Mouse (Mus musculus) embryonic facial prominence, embryonic 13.5 days (tissue): ENCODE measurements around the gene Ern2. TPM values are rescaled to one million over a fixed set of nuclear protein-coding genes. Genes with fewer than 3 reads are reported as not detected.

ENCODE experiments used
- ATAC-seq: fragments of 200-750 bp; cut with Nextera tagmentation; 2 replicates; pipeline ENCODE4 v1.8.0; 2017; ENCODE audit warnings: low read depth; ENCODE audit not compliant: insufficient number of reproducible peaks, insufficient read depth, low FRiP score, low TSS enrichment
- H3K27ac ChIP-seq: fragments of 300-500 bp; sonication (generic); 2 replicates; pipeline ENCODE4 v1.5.1; 2015; ENCODE audit warnings: moderate library complexity, mild to moderate bottlenecking, inconsistent platforms
- H3K27me3 ChIP-seq: fragments of 300-500 bp; sonication (generic); 2 replicates; pipeline ENCODE4 v1.6.1; 2015; ENCODE audit warnings: mild to moderate bottlenecking, inconsistent platforms
- H3K36me3 ChIP-seq: fragments of 300-500 bp; sonication (generic); 2 replicates; pipeline ENCODE4 v1.6.1; 2015; ENCODE audit warnings: mild to moderate bottlenecking, inconsistent platforms
- H3K4me1 ChIP-seq: fragments of 300-500 bp; sonication (generic); 2 replicates; pipeline ENCODE4 v1.6.1; 2015; ENCODE audit warnings: inconsistent platforms
- H3K4me2 ChIP-seq: fragments of 300-500 bp; sonication (generic); 2 replicates; pipeline ENCODE4 v1.6.1; 2015; ENCODE audit warnings: moderate library complexity, mild to moderate bottlenecking, inconsistent platforms
- H3K4me3 ChIP-seq: fragments of 300-500 bp; sonication (generic); 2 replicates; pipeline ENCODE4 v1.5.1; 2015; ENCODE audit warnings: mild to moderate bottlenecking, inconsistent platforms
- H3K9ac ChIP-seq: fragments of 300-500 bp; sonication (generic); 2 replicates; pipeline ENCODE4 v1.6.1; 2015; ENCODE audit warnings: mild to moderate bottlenecking, inconsistent platforms
- H3K9me3 ChIP-seq: fragments of 300-500 bp; sonication (generic); 2 replicates; pipeline ENCODE4 v1.6.1; 2016; ENCODE audit warnings: inconsistent platforms
- WGBS: fragments of 180-500 bp; shearing (Covaris S2); methylation state at CpG from one replicate; pipeline ENCODE4 v1.1.7; 2015; ENCODE audit warnings: mixed read lengths; 5-methylcytosine and 5-hydroxymethylcytosine counted together
- polyA plus RNA-seq: library from polyadenylated mRNA; unstranded; fragments of >200 nt; fragmentation: Nextera tagmentation; extraction: Ambion mirVana; gene quantifications from 2 replicates; pipeline ENCODE4 v1.2.1, GENCODE M21; 2015

Gene Ern2
- not detected in 2 replicates for polyA plus RNA-seq

DNA sequence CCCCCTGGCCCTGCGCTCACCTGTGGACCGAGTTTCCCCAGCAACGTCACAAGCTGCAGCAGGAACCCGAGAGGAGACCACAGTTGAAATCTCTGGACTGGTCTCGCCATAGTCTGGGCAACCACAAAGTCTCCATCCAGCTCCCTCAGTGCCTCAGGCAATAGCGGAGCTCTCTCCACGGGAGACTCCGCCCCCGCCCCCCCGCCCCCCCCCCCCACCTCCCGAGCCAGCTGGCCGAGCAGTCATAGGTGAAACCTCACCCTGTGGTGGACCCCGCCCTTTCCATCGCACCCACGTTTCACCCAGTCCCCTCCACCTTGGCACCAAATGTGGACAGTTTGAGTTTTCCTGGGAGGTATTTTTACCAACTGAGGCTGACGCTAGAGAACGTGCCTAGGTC, at the start of gene Ern2:
Gene Ern2, minus strand, starts transcription at position 165 of the 400 bp plus-strand sequence.
- Histone ChIP-seq H3K9ac (no peak within 1 kb of the TSS), H3K4me3 (no peak within 1 kb of the TSS), H3K27ac (no peak within 1 kb of the TSS), H3K36me3 (no peaks in the 10 kb centered on the region), H3K9me3 (no peaks in the 10 kb centered on the region; the same call in 1 of the 2 replicates), H3K4me2 (peak within 1 kb of the TSS; percentile 49), H3K4me1 (0 out of 2 replicates have a peak, but pooled peaks cover 4% of the 10 kb centered on the region), H3K27me3 (no peaks in the 10 kb centered on the region)
- WGBS: 12% methylated on average over 12 of the region's 17 CpGs
- no peak for ATAC-seq

- no peaks in the 10 kb centered on the region for H3K4me1 ChIP-seq
- no peak overlapping the region for H3K27ac ChIP-seq
- WGBS: 77% methylated on average over 4 of the region's 4 CpGs
- no peak overlapping the region for H3K4me3 ChIP-seq
- no peaks in the 10 kb centered on the region for H3K9me3 ChIP-seq
- no peaks in the 10 kb centered on the region for H3K27me3 ChIP-seq
- no peak overlapping the region for H3K9ac ChIP-seq
- H3K4me2 ChIP-seq: no peak overlapping the region
- no peaks in the 10 kb centered on the region for H3K36me3 ChIP-seq
- ATAC-seq: no peak
These were observed 44.9 kb upstream of the Ern2 start for GRCm38 (mm10) chr7:122230866-122231265.

- Histone ChIP-seq H3K27me3 (no peaks in the 10 kb centered on the region), H3K4me3 (no peak overlapping the region), H3K36me3 (no peaks in the 10 kb centered on the region), H3K9ac (no peak overlapping the region), H3K9me3 (no peaks in the 10 kb centered on the region), H3K4me2 (no peak overlapping the region), H3K27ac (no peak overlapping the region), H3K4me1 (no peaks in the 10 kb centered on the region)
- ATAC-seq: no peak
- 62% methylated on average over 4 of the region's 4 CpGs for WGBS
These were observed 43.9 kb upstream of the Ern2 start for GRCm38 (mm10) chr7:122229916-122230315.

- Histone ChIP-seq H3K9ac (no peak overlapping the region), H3K4me1 (no peaks in the 10 kb centered on the region), H3K9me3 (no peaks in the 10 kb centered on the region), H3K27me3 (no peaks in the 10 kb centered on the region), H3K4me2 (no peak overlapping the region), H3K4me3 (no peak overlapping the region), H3K27ac (no peak overlapping the region), H3K36me3 (no peaks in the 10 kb centered on the region)
- no peak for ATAC-seq
- WGBS: 45% methylated on average over 3 of the region's 3 CpGs
These were observed 43.3 kb upstream of the Ern2 start for GRCm38 (mm10) chr7:122229306-122229705.

DNA sequence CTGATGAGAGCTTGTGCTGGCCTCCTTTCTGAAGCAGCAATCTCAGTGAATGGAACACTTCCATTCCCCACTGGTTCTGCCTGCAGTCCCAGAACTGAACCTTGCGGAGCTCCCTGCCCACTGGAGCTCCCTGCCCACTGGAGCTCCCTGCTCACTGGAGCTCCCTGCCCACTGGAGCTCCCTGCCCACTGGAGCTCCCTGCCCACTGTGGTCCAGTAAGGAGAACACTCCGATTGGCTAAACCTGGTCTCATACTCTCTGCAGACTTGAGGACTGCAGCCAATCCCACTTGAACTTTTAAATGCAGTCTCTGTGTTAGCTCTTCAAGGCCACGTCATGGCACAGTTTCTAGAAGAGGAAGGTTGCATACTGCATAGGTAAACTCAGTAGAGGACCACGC, 40.7 kb upstream of the Ern2 start:
- no peak for ATAC-seq
- Histone ChIP-seq H3K9me3 (no peaks in the 10 kb centered on the region), H3K36me3 (no peaks in the 10 kb centered on the region), H3K9ac (no peak overlapping the region), H3K4me3 (no peak overlapping the region), H3K4me1 (no peaks in the 10 kb centered on the region), H3K27ac (no peak overlapping the region), H3K4me2 (no peak overlapping the region), H3K27me3 (no peaks in the 10 kb centered on the region)
- 89% methylated on average over 4 of the region's 4 CpGs for WGBS

- Histone ChIP-seq H3K27ac (no peak overlapping the region), H3K4me3 (no peak overlapping the region), H3K27me3 (no peaks in the 10 kb centered on the region), H3K9me3 (no peaks in the 10 kb centered on the region), H3K36me3 (no peaks in the 10 kb centered on the region), H3K4me1 (no peaks in the 10 kb centered on the region), H3K4me2 (no peak overlapping the region), H3K9ac (no peak overlapping the region)
- WGBS: 69% methylated on average over 7 of the region's 7 CpGs
- no peak for ATAC-seq
These were observed 40.2 kb upstream of the Ern2 start for GRCm38 (mm10) chr7:122226020-122226742.

- WGBS: 23% methylated on average over 20 of the region's 20 CpGs
- no peak for ATAC-seq
- Histone ChIP-seq H3K9ac (no peak within 1 kb of the TSS), H3K4me1 (peaks cover 4% of the 10 kb centered on the region; the same call in 1 of the 2 replicates), H3K27ac (no peak within 1 kb of the TSS), H3K4me3 (peak within 1 kb of the TSS; percentile 11; the same call in 1 of the 2 replicates), H3K36me3 (no peaks in the 10 kb centered on the region), H3K4me2 (peak within 1 kb of the TSS; percentile 42), H3K27me3 (peaks cover 20% of the 10 kb centered on the region), H3K9me3 (no peaks in the 10 kb centered on the region)
These were observed 33.4 kb upstream of the Ern2 start, which contains the start of gene Chp2 for GRCm38 (mm10) chr7:122219315-122219801. Gene Chp2, plus strand, starts transcription at chr7:122219496.

DNA sequence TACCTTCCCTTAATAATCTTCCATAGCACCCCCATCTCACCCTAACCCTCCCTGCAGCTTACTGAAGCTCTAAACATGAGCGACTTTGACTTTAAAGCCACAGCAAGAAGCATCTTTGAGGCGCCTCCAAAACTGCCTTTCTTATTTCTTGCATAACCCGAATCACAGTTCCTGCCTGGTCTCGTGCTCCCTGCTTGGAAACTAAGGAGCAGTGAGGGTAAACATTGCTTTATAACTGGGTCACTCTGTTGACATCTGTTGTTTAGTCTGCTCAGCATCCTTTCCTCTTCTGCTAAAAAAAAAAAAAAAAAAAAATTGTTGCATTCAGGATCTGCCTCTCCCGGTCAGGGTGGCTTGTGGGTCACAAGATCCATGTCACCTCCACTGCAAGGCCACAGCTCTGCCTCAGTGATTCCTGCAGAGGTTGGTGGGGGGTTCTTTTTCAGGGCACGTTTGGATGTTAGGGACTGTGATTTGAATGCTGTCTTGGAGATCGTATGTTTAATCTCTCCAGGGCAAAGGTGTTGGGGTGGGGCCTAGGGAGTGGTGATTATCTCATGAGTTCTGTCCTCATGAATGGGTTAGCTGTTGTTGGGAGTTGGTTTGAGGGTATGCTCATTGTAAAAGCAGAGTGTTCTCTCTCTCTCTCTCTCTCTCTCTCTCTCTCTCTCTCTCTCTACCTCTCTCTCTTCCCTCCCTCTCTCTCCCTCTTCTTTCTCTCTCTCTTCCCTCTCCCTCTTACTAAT, 22.4 kb upstream of the Ern2 start:
- no peak overlapping the region for H3K4me2 ChIP-seq
- ATAC-seq: no peak
- no peak overlapping the region for H3K4me3 ChIP-seq
- no peaks in the 10 kb centered on the region for H3K4me1 ChIP-seq
- H3K36me3 ChIP-seq: no peaks in the 10 kb centered on the region
- H3K27ac ChIP-seq: no peak overlapping the region
- H3K9ac ChIP-seq: no peak overlapping the region
- H3K27me3 ChIP-seq: no peaks in the 10 kb centered on the region
- H3K9me3 ChIP-seq: no peaks in the 10 kb centered on the region
- WGBS: 55% methylated on average over 7 of the region's 7 CpGs

- Histone ChIP-seq H3K4me2 (no peak overlapping the region), H3K4me1 (no peaks in the 10 kb centered on the region), H3K9ac (no peak overlapping the region), H3K36me3 (no peaks in the 10 kb centered on the region), H3K27ac (no peak overlapping the region), H3K9me3 (no peaks in the 10 kb centered on the region), H3K27me3 (no peaks in the 10 kb centered on the region), H3K4me3 (no peak overlapping the region)
- ATAC-seq: no peak
- 71% methylated on average over 2 of the region's 2 CpGs for WGBS
These were observed 20.1 kb upstream of the Ern2 start for GRCm38 (mm10) chr7:122206121-122206520.

GRCm38 (mm10) chr7:122203936-122204335, 17.9 kb upstream of the Ern2 start:
- H3K4me1 ChIP-seq: no peaks in the 10 kb centered on the region
- H3K4me3 ChIP-seq: no peak overlapping the region
- no peak overlapping the region for H3K9ac ChIP-seq
- WGBS: 49% methylated on average over 2 of the region's 2 CpGs
- H3K36me3 ChIP-seq: no peaks in the 10 kb centered on the region
- H3K27ac ChIP-seq: no peak overlapping the region
- no peaks in the 10 kb centered on the region for H3K9me3 ChIP-seq
- H3K27me3 ChIP-seq: no peaks in the 10 kb centered on the region
- H3K4me2 ChIP-seq: no peak overlapping the region
- ATAC-seq: no peak

GRCm38 (mm10) chr7:122199296-122199695, 13.3 kb upstream of the Ern2 start:
- Histone ChIP-seq H3K27ac (no peak overlapping the region), H3K4me2 (no peak overlapping the region), H3K9me3 (no peaks in the 10 kb centered on the region; the same call in 1 of the 2 replicates), H3K4me3 (no peak overlapping the region), H3K4me1 (no peaks in the 10 kb centered on the region), H3K9ac (no peak overlapping the region), H3K36me3 (no peaks in the 10 kb centered on the region), H3K27me3 (no peaks in the 10 kb centered on the region)
- WGBS: 30% methylated on average over 5 of the region's 5 CpGs
- ATAC-seq: no peak

GRCm38 (mm10) chr7:122197306-122197705, 11.3 kb upstream of the Ern2 start:
- no peak overlapping the region for H3K27ac ChIP-seq
- no peaks in the 10 kb centered on the region; the same call in 1 of the 2 replicates for H3K9me3 ChIP-seq
- H3K27me3 ChIP-seq: no peaks in the 10 kb centered on the region
- no peaks in the 10 kb centered on the region for H3K36me3 ChIP-seq
- H3K4me1 ChIP-seq: no peaks in the 10 kb centered on the region
- H3K4me3 ChIP-seq: no peak overlapping the region
- ATAC-seq: no peak
- no peak overlapping the region for H3K9ac ChIP-seq
- WGBS: 34% methylated on average over 4 of the region's 4 CpGs
- H3K4me2 ChIP-seq: no peak overlapping the region
